Mouse (Mus musculus): Measurements from ENCODE around the gene Olfr1262. TPM values are rescaled to one million over a fixed set of nuclear protein-coding genes. Genes with fewer than 3 reads are reported as not detected.

Olfr1262 gene
- polyA plus RNA-seq (2017; shearing (Covaris generic)) = not detected

GRCm38 (mm10) chr2:89999845-90000244 lies at the start of gene Olfr1262:
Gene Olfr1262, plus strand, starts transcription at chr2:90000145.

GRCm38 (mm10) chr2:89974184-89974583 lies 25.8 kb upstream of the Olfr1262 start, which contains the start of gene Olfr1260:
Gene Olfr1260, plus strand, starts transcription at chr2:89974340.

GRCm38 (mm10) chr2:89990921-89991320 lies 9.0 kb upstream of the Olfr1262 start, which contains the start of gene Olfr1261:
Gene Olfr1261, plus strand, starts transcription at chr2:89991221.

GRCm38 (mm10) chr2:90011831-90012230 lies 11.9 kb downstream of the Olfr1262 start, which contains the start of gene Olfr1263:
Gene Olfr1263, plus strand, starts transcription at chr2:90012131.

GRCm38 (mm10) chr2:90025477-90025876 lies 25.5 kb downstream of the Olfr1262 start, which contains the start of gene Olfr1264:
Gene Olfr1264, minus strand, starts transcription at chr2:90025577.

GRCm38 (mm10) chr2:90035037-90035436 lies 35.1 kb downstream of the Olfr1262 start, which contains the start of gene Olfr1265:
Gene Olfr1265, plus strand, starts transcription at chr2:90035337.

Other genes starting within 250 kb of the Olfr1262 start
- gene Olfr1253, start 243.1 kb upstream of the Olfr1262 start, polyA plus RNA-seq (2017; shearing (Covaris generic)) = not detected
- gene Olfr1254, start 206.5 kb upstream of the Olfr1262 start, polyA plus RNA-seq (2017; shearing (Covaris generic)) = not detected
- gene Olfr1255, start 188.1 kb upstream of the Olfr1262 start, polyA plus RNA-seq (2017; shearing (Covaris generic)) = not detected
- gene Olfr1256, start 158.6 kb upstream of the Olfr1262 start, polyA plus RNA-seq (2017; shearing (Covaris generic)) = not detected
- not detected for gene Olfr48, start 151.9 kb upstream of the Olfr1262 start, polyA plus RNA-seq (2017; shearing (Covaris generic))
- gene Olfr1257, start 121.7 kb upstream of the Olfr1262 start, polyA plus RNA-seq (2017; shearing (Covaris generic)) = not detected
- gene Olfr1258, start 72.8 kb upstream of the Olfr1262 start, polyA plus RNA-seq (2017; shearing (Covaris generic)) = not detected
- gene Olfr1259, start 51.5 kb upstream of the Olfr1262 start, polyA plus RNA-seq (2017; shearing (Covaris generic)) = not detected
- not detected for gene Olfr1260, start 25.8 kb upstream of the Olfr1262 start, polyA plus RNA-seq (2017; shearing (Covaris generic))
- not detected for gene Olfr1261, start 8.9 kb upstream of the Olfr1262 start, polyA plus RNA-seq (2017; shearing (Covaris generic))
- gene Olfr1263, start 12.0 kb downstream of the Olfr1262 start, polyA plus RNA-seq (2017; shearing (Covaris generic)) = 0.09 TPM
- gene Olfr1264, start 25.4 kb downstream of the Olfr1262 start, polyA plus RNA-seq (2017; shearing (Covaris generic)) = not detected
- gene Olfr1265, start 35.2 kb downstream of the Olfr1262 start, polyA plus RNA-seq (2017; shearing (Covaris generic)) = not detected
- gene Olfr140, start 63.4 kb downstream of the Olfr1262 start, polyA plus RNA-seq (2017; shearing (Covaris generic)) = not detected
- gene Olfr1269, start 121.3 kb downstream of the Olfr1262 start, polyA plus RNA-seq (2017; shearing (Covaris generic)) = not detected
- not detected for gene Olfr32, start 142.2 kb downstream of the Olfr1262 start, polyA plus RNA-seq (2017; shearing (Covaris generic))
- not detected for gene Olfr1270, start 152.9 kb downstream of the Olfr1262 start, polyA plus RNA-seq (2017; shearing (Covaris generic))
- not detected for gene Olfr1506, start 224.3 kb downstream of the Olfr1262 start, polyA plus RNA-seq (2017; shearing (Covaris generic))

All from activated CD4-positive, CD25-positive, alpha-beta regulatory T cell, adult 9 weeks (primary cell).